Mouse (Mus musculus): ENCODE measurements around the gene Nab2. TPM values are rescaled to one million over a fixed set of nuclear protein-coding genes. Genes with fewer than 3 reads are reported as not detected.

Nab2 gene
- polyA plus RNA-seq, 1 experiment from 2014 or later: 28.8 TPM

Other genes with a start within 250 kb of the Nab2 start
- gene Stac3, start 166.9 kb downstream of the Nab2 start, polyA plus RNA-seq (2015; fragmentation: Nextera tagmentation; extraction: Ambion mirVana): 0.85 and 1.9 TPM in 2 replicates
- 74.4 and 77.3 TPM in 2 replicates for gene Ndufa4l2, start 153.6 kb downstream of the Nab2 start, polyA plus RNA-seq (2015; fragmentation: Nextera tagmentation; extraction: Ambion mirVana)
- 119 and 123 TPM in 2 replicates for gene Shmt2, start 146.1 kb downstream of the Nab2 start, polyA plus RNA-seq (2015; fragmentation: Nextera tagmentation; extraction: Ambion mirVana)
- 1.8 and 2.3 TPM in 2 replicates for gene Nxph4, start 134.0 kb downstream of the Nab2 start, polyA plus RNA-seq (2015; fragmentation: Nextera tagmentation; extraction: Ambion mirVana)
- 70.9 and 71.7 TPM in 2 replicates for gene Lrp1, start 47.4 kb downstream of the Nab2 start, polyA plus RNA-seq (2015; fragmentation: Nextera tagmentation; extraction: Ambion mirVana)
- 33.8 and 37.4 TPM in 2 replicates for gene Stat6, start 25.6 kb downstream of the Nab2 start, polyA plus RNA-seq (2015; fragmentation: Nextera tagmentation; extraction: Ambion mirVana)
- 10.6 and 10.7 TPM in 2 replicates for gene Nemp1, start 1.7 kb downstream of the Nab2 start, polyA plus RNA-seq (2015; fragmentation: Nextera tagmentation; extraction: Ambion mirVana)
- 0.31 and 0.50 TPM in 2 replicates for gene Myo1a, start 36.6 kb upstream of the Nab2 start, polyA plus RNA-seq (2015; fragmentation: Nextera tagmentation; extraction: Ambion mirVana)
- 1.7 and 2.0 TPM in 2 replicates for gene Tac2, start 55.9 kb upstream of the Nab2 start, polyA plus RNA-seq (2015; fragmentation: Nextera tagmentation; extraction: Ambion mirVana)
- 4.0 and 4.1 TPM in 2 replicates for gene Zbtb39, start 71.0 kb upstream of the Nab2 start, polyA plus RNA-seq (2015; fragmentation: Nextera tagmentation; extraction: Ambion mirVana)
- gene Gpr182, start 83.2 kb upstream of the Nab2 start, polyA plus RNA-seq (2015; fragmentation: Nextera tagmentation; extraction: Ambion mirVana): 10.7 and 11.9 TPM in 2 replicates
- gene Rdh1, start 91.2 kb upstream of the Nab2 start, polyA plus RNA-seq (2015; fragmentation: Nextera tagmentation; extraction: Ambion mirVana): 0.22 and 0.23 TPM in 2 replicates
- 0.42 and 0.72 TPM in 2 replicates for gene Rdh16f1, start 91.2 kb upstream of the Nab2 start, polyA plus RNA-seq (2015; fragmentation: Nextera tagmentation; extraction: Ambion mirVana)
- gene Rdh9, start 107.8 kb upstream of the Nab2 start, polyA plus RNA-seq (2015; fragmentation: Nextera tagmentation; extraction: Ambion mirVana): not detected in 2 replicates
- gene Rdh16, start 132.6 kb upstream of the Nab2 start, polyA plus RNA-seq (2015; fragmentation: Nextera tagmentation; extraction: Ambion mirVana): 1.1 and 1.6 TPM in 2 replicates
- 6.8 TPM in 2 replicates for gene Rdh19, start 181.4 kb upstream of the Nab2 start, polyA plus RNA-seq (2015; fragmentation: Nextera tagmentation; extraction: Ambion mirVana)
- gene Rdh16f2, start 197.9 kb upstream of the Nab2 start, polyA plus RNA-seq (2015; fragmentation: Nextera tagmentation; extraction: Ambion mirVana): 1.1 and 1.3 TPM in 2 replicates
- gene Rdh7, start 220.2 kb upstream of the Nab2 start, polyA plus RNA-seq (2015; fragmentation: Nextera tagmentation; extraction: Ambion mirVana): not detected in 2 replicates
- gene Sdr9c7, start 229.9 kb upstream of the Nab2 start, polyA plus RNA-seq (2015; fragmentation: Nextera tagmentation; extraction: Ambion mirVana): not detected in 2 replicates